Comparison of ENCODE assay signal across 8 mouse cellular contexts in genomic region chr12:110703008-110703471, GRCm38 (mm10). TPM values are rescaled to one million over a fixed set of nuclear protein-coding genes. Genes with fewer than 3 reads are reported as not detected.
A peak's percentile ranks its signal among the peaks of the same experiment; 100 is the strongest.
DNase-seq lines count a peak whose midpoint lies in the region; ATAC-seq and TF ChIP-seq lines count a peak whose summit lies in the region.

No protein-coding gene starts in this region.

- peaks cover 12% of the 10 kb centered on the region; the same call in 1 of the 2 replicates for H3K4me1 ChIP-seq in embryonic facial prominence, embryonic 12.5 days
- H3K4me1 ChIP-seq in heart, adult 2 months (ENCODE audit: control insufficient read depth, insufficient read depth, low read length) = peaks cover 3% of the 10 kb centered on the region
- no peaks in the 10 kb centered on the region for H3K4me1 ChIP-seq in limb, embryonic 14.5 days (ENCODE audit: control insufficient read depth, insufficient read depth, low read length)
- H3K4me1 ChIP-seq in midbrain, postnatal 0 days (ENCODE audit: insufficient read depth, low read length) = no peaks in the 10 kb centered on the region

- no peak for TF ChIP-seq POLR2A in heart, adult 2 months (IDR thresholded peaks at IDR 0.05; ENCODE audit: insufficient read depth, low read depth, low read length)
- no peak for TF ChIP-seq POLR2A in limb, embryonic 14.5 days (IDR thresholded peaks at IDR 0.05; ENCODE audit: borderline replicate concordance, extremely low read depth, insufficient read depth, insufficient read length)

- DNase-seq in 3134 (ENCODE audit: extremely low read depth, insufficient read length, low spot score) = peak; percentile 86
- peak; percentile 91 for DNase-seq in adrenal gland, postnatal 25 days
- peak; percentile 86 to 90 for DNase-seq in heart, adult 2 months
- peak; percentile 79 to 91 for DNase-seq in kidney, adult 8-10 months
- DNase-seq in limb, embryonic 14.5 days (ENCODE audit: low spot score) = peak; percentile 95
- DNase-seq in midbrain, postnatal 0 days (ENCODE audit: low spot score) = peak; percentile 93
- peak; percentile 73 to 80 for DNase-seq in spleen, postnatal 36 days (ENCODE audit: low spot score in 2 of 2)

- H3K9me3 ChIP-seq in embryonic facial prominence, embryonic 12.5 days = no peaks in the 10 kb centered on the region
- no peaks in the 10 kb centered on the region for H3K9me3 ChIP-seq in limb, embryonic 14.5 days (ENCODE audit: control insufficient read depth, low read length)
- H3K9me3 ChIP-seq in midbrain, postnatal 0 days (ENCODE audit: low read length) = no peaks in the 10 kb centered on the region

- TF ChIP-seq EP300 in heart, adult 2 months (IDR thresholded peaks at IDR 0.05; ENCODE audit: insufficient read depth, low read depth, low read length) = peak; percentile 52; the same call in 1 of the 2 replicates

- H3K27me3 ChIP-seq in embryonic facial prominence, embryonic 12.5 days = no peaks in the 10 kb centered on the region
- no peaks in the 10 kb centered on the region for H3K27me3 ChIP-seq in heart, adult 2 months (ENCODE audit: control insufficient read depth, insufficient read depth, low read length)
- H3K27me3 ChIP-seq in limb, embryonic 14.5 days (ENCODE audit: control insufficient read depth, insufficient read depth, low read length) = no peaks in the 10 kb centered on the region
- H3K27me3 ChIP-seq in midbrain, postnatal 0 days (ENCODE audit: insufficient read depth, low read length) = no peaks in the 10 kb centered on the region

- TF ChIP-seq CTCF in heart, adult 2 months (IDR thresholded peaks at IDR 0.05) = no peak
- peak; percentile 95 for TF ChIP-seq CTCF in midbrain, postnatal 0 days (IDR thresholded peaks at IDR 0.05)

- no peak overlapping the region; the same call in 1 of the 2 replicates for H3K9ac ChIP-seq in embryonic facial prominence, embryonic 12.5 days
- H3K9ac ChIP-seq in heart, adult 2 months (ENCODE audit: low read depth, low read length) = peak overlapping the region; percentile 60
- no peak overlapping the region for H3K9ac ChIP-seq in limb, embryonic 14.5 days (ENCODE audit: low read depth, low read length, severe bottlenecking)
- H3K9ac ChIP-seq in midbrain, postnatal 0 days (replicated peaks; ENCODE audit: low read length, poor library complexity, severe bottlenecking) = no peak overlapping the region

- peak overlapping the region; percentile 30 for H3K4me2 ChIP-seq in embryonic facial prominence, embryonic 12.5 days (replicated peaks)
- no peak overlapping the region for H3K4me2 ChIP-seq in limb, embryonic 14.5 days (replicated peaks; ENCODE audit: low read depth, low read length, severe bottlenecking)
- H3K4me2 ChIP-seq in midbrain, postnatal 0 days (ENCODE audit: low read depth, low read length, poor library complexity, severe bottlenecking) = no peak overlapping the region

- 26% methylated on average over 8 of the region's 8 CpGs for WGBS in embryonic facial prominence, embryonic 12.5 days
- WGBS in heart, adult 2 months = 8% methylated on average over 8 of the region's 8 CpGs
- WGBS in limb, embryonic 14.5 days = 24% methylated on average over 8 of the region's 8 CpGs
- 33% methylated on average over 8 of the region's 8 CpGs for WGBS in midbrain, postnatal 0 days

- H3K27ac ChIP-seq in embryonic facial prominence, embryonic 12.5 days = no peak overlapping the region
- H3K27ac ChIP-seq in heart, adult 2 months = no peak overlapping the region
- no peak overlapping the region for H3K27ac ChIP-seq in limb, embryonic 14.5 days (replicated peaks; ENCODE audit: low read depth, low read length)
- H3K27ac ChIP-seq in midbrain, postnatal 0 days (ENCODE audit: low read depth, low read length) = no peak overlapping the region

- H3K36me3 ChIP-seq in embryonic facial prominence, embryonic 12.5 days = no peaks in the 10 kb centered on the region
- H3K36me3 ChIP-seq in heart, adult 2 months (ENCODE audit: control insufficient read depth, insufficient read depth, low read length) = no peaks in the 10 kb centered on the region
- H3K36me3 ChIP-seq in limb, embryonic 14.5 days (ENCODE audit: control insufficient read depth, insufficient read depth, low read length) = no peaks in the 10 kb centered on the region
- H3K36me3 ChIP-seq in midbrain, postnatal 0 days (ENCODE audit: insufficient read depth, low read length) = no peaks in the 10 kb centered on the region

- intact Hi-C loops in heart, adult 2 months (cut with DNase I) = loop anchor here (2.0 kb wide), 3 partner anchors 36 to 284 kb away; no protein-coding TSS in a partner anchor

- no peak overlapping the region for H3K4me3 ChIP-seq in embryonic facial prominence, embryonic 12.5 days
- no peak overlapping the region for H3K4me3 ChIP-seq in heart, adult 2 months
- H3K4me3 ChIP-seq in limb, embryonic 14.5 days (replicated peaks; ENCODE audit: low read length) = no peak overlapping the region
- no peak overlapping the region for H3K4me3 ChIP-seq in midbrain, postnatal 0 days (ENCODE audit: low read depth, low read length)

- 0 out of 2 replicates have a peak, but pooled peaks have one; percentile 54 for ATAC-seq in embryonic facial prominence, embryonic 12.5 days (ENCODE audit: insufficient number of reproducible peaks, insufficient read depth, low FRiP score, low TSS enrichment)
- peak; percentile 65 for ATAC-seq in limb, embryonic 14.5 days (ENCODE audit: low FRiP score, low read depth)
- ATAC-seq in midbrain, postnatal 0 days (ENCODE audit: low FRiP score) = 0 out of 2 replicates have a peak, but pooled peaks have one; percentile 52

- H3K79me2 ChIP-seq in heart, adult 2 months (replicated peaks; ENCODE audit: control insufficient read depth, insufficient read depth, low read length) = no peaks in the 10 kb centered on the region

RNA-seq across cellular contexts. Expression of gene Hsp90aa1, which starts 0.5 kb away (rescaled TPM):
- 462 and 716 TPM in 2 replicates for total RNA-seq in adrenal gland, postnatal 25 days (2021)
- 841 and 859 TPM in 2 replicates for polyA plus RNA-seq in embryonic facial prominence, embryonic 12.5 days (2016; fragmentation: Nextera tagmentation; extraction: Ambion mirVana)
- 100 to 1,000 TPM; 186 to 228 TPM for total RNA-seq in heart, adult 2 months (2021)
- 47.5 and 99.5 TPM in 2 replicates for polyA plus RNA-seq in heart, adult 2 months (2012; rRNA removed)
- 164 and 169 TPM in 2 replicates for polyA plus RNA-seq in limb, embryonic 14.5 days (2012; rRNA removed)
- polyA plus RNA-seq in limb, embryonic 14.5 days (2014; fragmentation: Nextera tagmentation; extraction: Ambion mirVana) = 633 and 664 TPM in 2 replicates
- 567 and 693 TPM in 2 replicates for total RNA-seq in midbrain, postnatal 0 days (2014; rRNA removed)
- 1,476 and 1,620 TPM in 2 replicates for polyA plus RNA-seq in midbrain, postnatal 0 days (2015; fragmentation: Nextera tagmentation; extraction: Ambion mirVana)

RNA-seq across cellular contexts. Expression of gene 1700001K19Rik, which starts 20.6 kb away (rescaled TPM):
- not detected in 2 replicates for total RNA-seq in adrenal gland, postnatal 25 days (2021)
- polyA plus RNA-seq in embryonic facial prominence, embryonic 12.5 days (2016; fragmentation: Nextera tagmentation; extraction: Ambion mirVana) = 0.24 TPM in 1 of 2 replicates, not detected in the other
- total RNA-seq in heart, adult 2 months (2021) = not detected
- polyA plus RNA-seq in heart, adult 2 months (2012; rRNA removed) = 0.12 TPM in 1 of 2 replicates, not detected in the other
- not detected in 2 replicates for polyA plus RNA-seq in limb, embryonic 14.5 days (2012; rRNA removed)
- 0.19 and 0.50 TPM in 2 replicates for polyA plus RNA-seq in limb, embryonic 14.5 days (2014; fragmentation: Nextera tagmentation; extraction: Ambion mirVana)
- total RNA-seq in midbrain, postnatal 0 days (2014; rRNA removed) = not detected in 2 replicates
- 0.17 TPM in 1 of 2 replicates, not detected in the other for polyA plus RNA-seq in midbrain, postnatal 0 days (2015; fragmentation: Nextera tagmentation; extraction: Ambion mirVana)

RNA-seq across cellular contexts. Expression of gene Wdr20, which starts 34.7 kb away (rescaled TPM):
- 40.7 and 51.1 TPM in 2 replicates for total RNA-seq in adrenal gland, postnatal 25 days (2021)
- 30.1 and 31.7 TPM in 2 replicates for polyA plus RNA-seq in embryonic facial prominence, embryonic 12.5 days (2016; fragmentation: Nextera tagmentation; extraction: Ambion mirVana)
- 10 to 100 TPM; 28.6 to 30.9 TPM for total RNA-seq in heart, adult 2 months (2021)
- polyA plus RNA-seq in heart, adult 2 months (2012; rRNA removed) = 14.5 and 20.1 TPM in 2 replicates
- polyA plus RNA-seq in limb, embryonic 14.5 days (2012; rRNA removed) = 27.9 and 30.9 TPM in 2 replicates
- 20.4 and 25.9 TPM in 2 replicates for polyA plus RNA-seq in limb, embryonic 14.5 days (2014; fragmentation: Nextera tagmentation; extraction: Ambion mirVana)
- total RNA-seq in midbrain, postnatal 0 days (2014; rRNA removed) = 33.8 and 38.7 TPM in 2 replicates
- polyA plus RNA-seq in midbrain, postnatal 0 days (2015; fragmentation: Nextera tagmentation; extraction: Ambion mirVana) = 16.0 and 16.2 TPM in 2 replicates
